Mouse (Mus musculus) liver, postnatal 0 days (tissue): ENCODE measurements at regions not wholly inside any gene's neighbourhood (a gene's known extent, or its start where the extent isn't known, plus 50 kb on each side); places are given as distances from the start of the nearest gene placed in this dataset.

Source experiments
- CTCF ChIP-seq: sonication (generic); IDR thresholded peaks from 2 replicates; pipeline ENCODE4 v1.5.1; 2016; ENCODE audit warnings: antibody characterized with exemption, low read depth
- EP300 ChIP-seq: IDR thresholded peaks from 2 replicates; pipeline ENCODE4 v1.6.1; 2016; ENCODE audit warnings: antibody characterized with exemption, low read depth, mild to moderate bottlenecking

DNA sequence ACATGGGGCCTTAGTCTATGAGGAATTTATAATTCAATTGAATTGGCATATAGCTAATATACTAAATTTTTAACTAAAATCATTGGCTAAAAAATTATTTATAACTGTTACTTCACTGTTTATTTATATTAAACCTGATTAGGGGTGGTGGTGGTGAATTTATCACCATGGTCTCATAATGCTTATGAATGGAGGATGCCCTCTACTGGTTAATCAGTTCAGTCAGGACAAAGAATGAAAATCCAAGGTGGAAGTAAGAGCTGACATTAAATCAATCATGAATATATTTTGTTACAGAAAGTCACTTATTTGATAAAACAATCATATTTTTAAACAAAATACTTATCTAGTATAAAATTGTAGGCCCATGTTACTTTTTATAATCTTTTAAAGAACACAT is 104.3 kb upstream of the Rgs1 start:
- TF ChIP-seq CTCF (peak; percentile 44; the same call in 1 of the 2 replicates), EP300 (no peak)
